Mouse (Mus musculus): ENCODE results near the gene Rpa1. TPM values are rescaled to one million over a fixed set of nuclear protein-coding genes. Genes with fewer than 3 reads are reported as not detected.

Gene Rpa1
- total and polyA plus RNA-seq, 2 experiments from 2014 or later, result 51.1 to 66.9 TPM

DNA sequence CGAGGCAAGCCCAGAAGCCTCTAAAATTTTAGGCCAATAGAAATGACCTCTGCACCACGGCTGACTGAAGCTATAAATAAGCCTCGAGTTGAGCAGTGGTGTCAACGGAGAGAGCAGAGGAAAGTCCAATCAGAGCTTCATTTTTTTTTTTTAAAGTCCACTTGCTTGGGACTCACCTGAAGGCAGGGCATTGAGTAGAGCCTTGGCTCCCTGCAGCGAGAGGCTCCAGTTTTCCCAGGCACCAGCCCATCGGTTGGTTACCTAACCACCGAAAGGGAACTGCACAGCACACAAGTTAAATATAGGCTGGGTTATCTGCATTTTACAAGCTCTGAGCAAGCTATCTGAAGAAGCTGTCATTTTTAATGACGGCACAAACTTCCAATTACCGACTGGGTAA lies 53.3 kb downstream of the Rpa1 start:
- Histone ChIP-seq H3K9ac (replicated peaks; ENCODE audit: low read length) (no peak overlapping the region), H3K9me3 (ENCODE audit: low read length) (no peaks in the 10 kb centered on the region), H3K4me3 (ENCODE audit: low read length) (no peak overlapping the region), H3K4me2 (ENCODE audit: low read depth, low read length) (no peak overlapping the region), H3K4me1 (ENCODE audit: insufficient read depth, low read length) (no peaks in the 10 kb centered on the region), H3K27me3 (ENCODE audit: insufficient read depth, low read length) (no peaks in the 10 kb centered on the region), H3K36me3 (ENCODE audit: insufficient read depth, low read length) (no peaks in the 10 kb centered on the region), H3K27ac (no peak overlapping the region)
- ATAC-seq (no peak), DNase-seq (ENCODE audit: low spot score) (no peak)
- WGBS, result 69% methylated on average over 9 of the region's 9 CpGs
- no peak for TF ChIP-seq CTCF (IDR thresholded peaks at IDR 0.05; ENCODE audit: low read depth)

DNA sequence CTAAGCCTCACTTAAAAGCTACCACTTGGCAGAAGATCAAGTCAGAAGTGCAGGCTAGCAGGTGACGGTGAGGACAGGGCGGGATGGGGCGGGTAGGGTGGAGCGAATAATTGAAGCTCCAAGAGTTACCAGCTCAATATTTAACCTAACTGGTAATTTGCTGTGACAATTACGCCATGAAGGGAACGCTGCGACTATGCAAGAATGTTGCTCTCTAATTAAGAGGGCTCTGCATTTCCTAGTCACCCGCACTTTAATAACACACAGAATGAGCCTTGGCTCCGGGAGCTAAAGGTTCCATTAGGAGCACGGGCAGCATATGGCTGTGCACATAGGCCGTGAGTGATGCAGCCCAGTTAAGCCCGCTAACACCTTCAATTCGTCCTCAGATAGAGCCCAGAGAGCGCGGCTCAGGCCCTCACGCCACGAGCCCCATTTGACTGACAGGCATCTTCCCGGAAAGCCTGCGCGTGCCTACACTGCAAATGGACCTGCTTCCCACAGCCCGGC lies 54.2 kb downstream of the Rpa1 start:
- peak overlapping the region; percentile 33; the same call in 1 of the 2 replicates for H3K4me2 ChIP-seq (ENCODE audit: low read depth, low read length)
- no peaks in the 10 kb centered on the region for H3K9me3 ChIP-seq (ENCODE audit: low read length)
- TF ChIP-seq CTCF (IDR thresholded peaks at IDR 0.05; ENCODE audit: low read depth), result no peak
- H3K27ac ChIP-seq, result peak overlapping the region; percentile 32; the same call in 1 of the 2 replicates
- DNase-seq (ENCODE audit: low spot score), result peak; percentile 22
- 0 out of 2 replicates have a peak overlapping the region, but pooled peaks have one; percentile 6 for H3K9ac ChIP-seq (replicated peaks; ENCODE audit: low read length)
- no peaks in the 10 kb centered on the region for H3K27me3 ChIP-seq (ENCODE audit: insufficient read depth, low read length)
- H3K4me1 ChIP-seq (ENCODE audit: insufficient read depth, low read length), result no peaks in the 10 kb centered on the region
- H3K4me3 ChIP-seq (ENCODE audit: low read length), result no peak overlapping the region
- H3K36me3 ChIP-seq (ENCODE audit: insufficient read depth, low read length), result no peaks in the 10 kb centered on the region
- peak; percentile 48 for ATAC-seq
- 40% methylated on average over 21 of the region's 21 CpGs for WGBS

DNA sequence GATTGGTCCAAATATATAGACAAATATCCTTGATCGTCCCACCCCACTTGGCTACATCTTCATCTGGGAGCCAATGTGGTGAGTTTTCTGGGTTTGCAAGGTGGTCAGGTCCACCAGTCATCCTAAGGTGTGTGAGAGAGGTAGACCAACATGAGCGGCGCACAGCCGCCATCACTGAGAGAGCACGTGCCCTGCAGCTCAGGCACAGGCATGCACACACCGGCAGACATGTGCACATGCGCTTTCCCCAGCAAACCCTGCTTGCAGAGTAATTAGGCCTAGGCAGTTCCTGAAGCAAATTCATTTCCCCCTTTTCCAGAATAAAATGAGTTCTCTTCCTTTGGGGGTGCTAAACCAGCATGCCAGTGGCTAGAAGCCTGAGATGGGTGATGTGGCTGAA lies 55.8 kb downstream of the Rpa1 start:
- Histone ChIP-seq H3K27ac (peak overlapping the region; percentile 23; the same call in 1 of the 2 replicates), H3K9ac (replicated peaks; ENCODE audit: low read length) (no peak overlapping the region)
- ATAC-seq, result peak; percentile 62

DNA sequence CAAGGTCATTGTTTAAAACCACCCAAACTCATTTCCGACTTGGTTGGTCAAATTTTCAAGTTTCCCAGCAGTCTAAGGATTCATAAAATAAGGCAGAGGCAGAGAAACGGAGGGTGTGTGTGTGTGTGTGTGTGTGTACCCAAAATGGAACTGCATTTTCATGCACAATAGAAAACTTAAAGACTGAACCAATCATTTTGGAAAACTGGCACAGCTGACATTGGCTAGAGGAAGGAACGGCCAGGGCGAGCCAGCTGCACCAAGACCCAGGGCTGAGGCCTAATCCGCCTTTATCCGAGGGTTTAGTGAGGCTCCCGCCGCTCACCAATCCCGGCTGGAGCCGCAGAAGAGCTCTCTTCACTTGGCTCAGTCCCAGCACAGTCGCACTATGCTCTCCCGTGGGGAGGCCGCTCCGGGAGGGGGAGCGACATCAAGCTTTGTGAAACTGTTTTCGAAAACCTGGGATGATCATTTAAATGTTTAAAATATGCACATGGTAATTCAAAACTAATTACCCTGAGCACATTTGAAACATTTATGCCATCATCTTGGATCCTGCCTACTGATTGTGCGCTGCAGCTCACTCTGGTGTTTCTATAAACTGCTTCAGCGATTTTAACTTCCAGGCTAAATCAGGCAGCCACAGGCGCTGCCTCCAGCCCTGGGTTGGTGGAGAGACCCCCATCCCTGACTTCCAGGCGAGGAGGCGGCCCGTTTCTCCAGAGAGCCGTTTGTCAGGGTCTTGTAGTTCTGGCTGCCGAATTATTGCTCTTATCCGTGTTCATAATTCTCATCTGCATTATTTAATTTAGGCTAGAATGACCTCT lies 56.5 kb downstream of the Rpa1 start:
- peak; percentile 59 for DNase-seq (ENCODE audit: low spot score)
- no peak for ATAC-seq
- Histone ChIP-seq H3K4me3 (ENCODE audit: low read length) (no peak overlapping the region), H3K9ac (replicated peaks; ENCODE audit: low read length) (no peak overlapping the region), H3K27ac (peak overlapping the region; percentile 42; the same call in 1 of the 2 replicates), H3K9me3 (ENCODE audit: low read length) (no peaks in the 10 kb centered on the region), H3K4me2 (ENCODE audit: low read depth, low read length) (peak overlapping the region; percentile 33; the same call in 1 of the 2 replicates), H3K27me3 (ENCODE audit: insufficient read depth, low read length) (no peaks in the 10 kb centered on the region), H3K4me1 (ENCODE audit: insufficient read depth, low read length) (no peaks in the 10 kb centered on the region), H3K36me3 (ENCODE audit: insufficient read depth, low read length) (no peaks in the 10 kb centered on the region)
- 16% methylated on average over 25 of the region's 25 CpGs for WGBS
- no peak for TF ChIP-seq CTCF (IDR thresholded peaks at IDR 0.05; ENCODE audit: low read depth)

More for the DNA sequence above, 55.8 kb downstream of the Rpa1 start:
- H3K4me3 ChIP-seq (ENCODE audit: low read length), result no peak overlapping the region
- TF ChIP-seq CTCF (IDR thresholded peaks at IDR 0.05; ENCODE audit: low read depth), result no peak
- H3K9me3 ChIP-seq (ENCODE audit: low read length), result no peaks in the 10 kb centered on the region
- H3K36me3 ChIP-seq (ENCODE audit: insufficient read depth, low read length), result no peaks in the 10 kb centered on the region
- no peaks in the 10 kb centered on the region for H3K27me3 ChIP-seq (ENCODE audit: insufficient read depth, low read length)
- peak; percentile 32 for DNase-seq (ENCODE audit: low spot score)
- no peak overlapping the region for H3K4me2 ChIP-seq (ENCODE audit: low read depth, low read length)
- 74% methylated on average over 7 of the region's 7 CpGs for WGBS
- H3K4me1 ChIP-seq (ENCODE audit: insufficient read depth, low read length), result no peaks in the 10 kb centered on the region

DNA sequence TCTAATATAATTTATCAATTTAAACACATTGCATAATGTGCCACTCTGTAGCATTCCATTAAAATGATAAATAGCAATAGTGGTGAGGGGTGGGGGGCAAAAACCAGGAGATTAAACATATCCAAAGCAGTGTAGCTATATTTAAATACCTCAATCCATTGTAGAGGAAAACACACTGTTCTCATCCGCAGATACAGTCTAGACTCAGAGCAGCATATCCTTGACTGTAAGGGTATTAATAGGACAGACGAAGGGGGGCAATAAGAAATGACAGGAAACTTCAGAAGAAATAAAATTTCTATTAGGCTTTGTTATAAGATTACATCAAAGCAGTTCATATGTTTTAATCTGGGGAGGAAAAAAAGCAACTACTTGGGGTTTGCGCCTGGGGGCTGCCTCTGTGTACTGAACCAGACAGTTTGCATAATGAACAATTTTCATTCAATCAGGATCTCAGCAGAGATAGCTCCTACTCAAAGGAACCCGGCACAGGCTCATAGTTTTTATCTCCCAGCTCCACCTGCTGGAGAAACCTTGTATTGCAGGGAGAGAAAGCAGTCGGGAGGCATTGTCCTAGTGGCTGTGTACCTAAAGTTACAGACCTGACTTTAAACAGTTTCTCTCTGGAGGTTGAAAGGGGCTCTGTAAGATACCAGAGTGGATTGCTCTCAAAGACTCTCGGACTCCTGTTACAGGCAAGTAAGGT lies 57.4 kb downstream of the Rpa1 start:
- H3K27ac ChIP-seq, result peak overlapping the region; percentile 42; the same call in 1 of the 2 replicates
- H3K9ac ChIP-seq (replicated peaks; ENCODE audit: low read length), result no peak overlapping the region
- H3K4me1 ChIP-seq (ENCODE audit: insufficient read depth, low read length), result no peaks in the 10 kb centered on the region
- 17% methylated on average over 6 of the region's 6 CpGs for WGBS
- H3K4me3 ChIP-seq (ENCODE audit: low read length), result no peak overlapping the region
- no peaks in the 10 kb centered on the region for H3K36me3 ChIP-seq (ENCODE audit: insufficient read depth, low read length)
- TF ChIP-seq CTCF (IDR thresholded peaks at IDR 0.05; ENCODE audit: low read depth), result peak; percentile 93
- H3K9me3 ChIP-seq (ENCODE audit: low read length), result no peaks in the 10 kb centered on the region
- H3K27me3 ChIP-seq (ENCODE audit: insufficient read depth, low read length), result no peaks in the 10 kb centered on the region
- 0 out of 2 replicates have a peak overlapping the region, but pooled peaks have one; percentile 33 for H3K4me2 ChIP-seq (ENCODE audit: low read depth, low read length)
- peak; percentile 94 for DNase-seq (ENCODE audit: low spot score)
- ATAC-seq, result peak; percentile 71

DNA sequence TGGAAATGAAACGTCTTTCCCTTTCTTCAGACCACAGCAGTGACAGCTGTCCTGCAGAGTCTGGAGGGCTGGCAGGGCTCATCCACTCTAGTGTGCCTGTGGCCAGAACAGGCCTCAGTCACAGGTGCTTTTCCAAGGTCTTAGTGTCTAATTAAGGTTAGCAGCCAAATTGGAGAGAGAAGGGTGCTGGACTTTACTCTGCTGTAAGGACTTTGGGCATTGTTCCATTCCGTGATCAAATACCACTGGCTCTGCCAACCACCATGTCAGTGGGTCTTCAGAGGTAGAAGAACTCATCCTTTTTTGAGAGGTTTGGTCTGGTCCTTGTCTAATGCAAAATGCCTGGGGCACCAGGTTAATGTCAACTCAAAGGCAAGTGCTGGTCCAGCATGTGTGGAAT lies 59.0 kb downstream of the Rpa1 start:
- Histone ChIP-seq H3K4me2 (ENCODE audit: low read depth, low read length) (no peak overlapping the region), H3K4me1 (ENCODE audit: insufficient read depth, low read length) (no peaks in the 10 kb centered on the region), H3K9me3 (ENCODE audit: low read length) (no peaks in the 10 kb centered on the region), H3K9ac (replicated peaks; ENCODE audit: low read length) (no peak overlapping the region), H3K27ac (no peak overlapping the region), H3K27me3 (ENCODE audit: insufficient read depth, low read length) (no peaks in the 10 kb centered on the region), H3K36me3 (ENCODE audit: insufficient read depth, low read length) (no peaks in the 10 kb centered on the region), H3K4me3 (ENCODE audit: low read length) (no peak overlapping the region)
- WGBS, result 50% methylated on average over 2 of the region's 2 CpGs
- TF ChIP-seq CTCF (IDR thresholded peaks at IDR 0.05; ENCODE audit: low read depth), result no peak
- DNase-seq (ENCODE audit: low spot score) (no peak), ATAC-seq (no peak)
